Mouse (Mus musculus) MEL (cell line): ENCODE results near the gene Rnf151. TPM values are rescaled to one million over a fixed set of nuclear protein-coding genes. Genes with fewer than 3 reads are reported as not detected.

Experiments used
- DNase-seq: peaks from one replicate; pipeline ENCODE4 v3.0.0; 2011; ENCODE audit warnings: low read depth, low spot score
- H3K27ac ChIP-seq: 2 replicates; pipeline ENCODE4 v1.5.1; 2012; ENCODE audit warnings: low read depth, mild to moderate bottlenecking, control low read depth, low read length, moderate library complexity; ENCODE audit not compliant: control insufficient read depth
- H3K27me3 ChIP-seq, 2 experiments: fragments of 150-350 bp in 1 of 2; sonication (generic) in 1 of 2; 2 replicates each; pipeline ENCODE4 v1.6.1; 2012; ENCODE audit warnings: low read length in 2 of 2, mild to moderate bottlenecking in 2 of 2, improper control_type of control experiment in 1 of 2, moderate library complexity in 1 of 2; ENCODE audit not compliant: insufficient read depth in 2 of 2, control insufficient read depth in 1 of 2
- H3K36me3 ChIP-seq, 2 experiments: 2 replicates each; pipeline ENCODE4 v1.6.1; 2012 to 2014; ENCODE audit warnings: low read length in 2 of 2, improper control_type of control experiment in 1 of 2, inconsistent platforms in 1 of 2, mild to moderate bottlenecking in 1 of 2; ENCODE audit not compliant: insufficient read depth in 2 of 2, control insufficient read depth in 1 of 2
- H3K4me1 ChIP-seq, 2 experiments: fragments of 150-350 bp in 1 of 2; sonication (generic) in 1 of 2; 2 replicates each; pipeline ENCODE4 v1.6.1; 2012; ENCODE audit warnings: low read length in 2 of 2, improper control_type of control experiment in 1 of 2, mild to moderate bottlenecking in 1 of 2; ENCODE audit not compliant: insufficient read depth in 2 of 2, control insufficient read depth in 1 of 2
- H3K4me3 ChIP-seq, 2 experiments: fragments of 150-350 bp in 1 of 2; sonication (generic) in 1 of 2; 2 replicates each; pipeline ENCODE4 v1.5.1; 2012; ENCODE audit warnings: low read depth in 2 of 2, low read length in 2 of 2, mild to moderate bottlenecking in 2 of 2, moderate library complexity in 2 of 2, control low read depth in 1 of 2, improper control_type of control experiment in 1 of 2; ENCODE audit not compliant: control insufficient read depth in 1 of 2, insufficient read depth in 1 of 2
- H3K79me2 ChIP-seq: 2 replicates; pipeline ENCODE4 v1.6.1; 2012; ENCODE audit warnings: mild to moderate bottlenecking, low read length, moderate library complexity; ENCODE audit not compliant: control insufficient read depth, poor library complexity, insufficient read depth
- H3K9ac ChIP-seq: 2 replicates; pipeline ENCODE4 v1.6.1; 2012; ENCODE audit warnings: low read depth, mild to moderate bottlenecking, control low read depth, low read length, moderate library complexity; ENCODE audit not compliant: control insufficient read depth, poor library complexity, severe bottlenecking
- H3K9me3 ChIP-seq: fragments of 150-350 bp; sonication (generic); replicated peaks from 2 replicates; pipeline ENCODE4 v1.6.1; 2012; ENCODE audit warnings: mild to moderate bottlenecking, low read length, improper control_type of control experiment, moderate library complexity; ENCODE audit not compliant: insufficient read depth
- CHD1 ChIP-seq: IDR thresholded peaks from 2 replicates; pipeline ENCODE4 v1.6.1; 2012; ENCODE audit warnings: low read depth, mild to moderate bottlenecking, inconsistent platforms, low read length, improper control_type of control experiment
- CHD2 ChIP-seq: IDR thresholded peaks from 2 replicates; pipeline ENCODE4 v1.6.1; 2011; ENCODE audit warnings: low read length, improper control_type of control experiment
- CTCF ChIP-seq, 3 experiments: IDR thresholded peaks in 2 of 3; conservative IDR thresholded peaks in 1 of 3; 2 replicates each; pipeline ENCODE4 v1.5.1; 2011 to 2012; ENCODE audit warnings: low read length in 3 of 3, low read depth in 2 of 3, mild to moderate bottlenecking in 2 of 3, improper control_type of control experiment in 1 of 3, inconsistent platforms in 1 of 3, mixed read lengths in 1 of 3, moderate library complexity in 1 of 3; ENCODE audit not compliant: control insufficient read depth in 1 of 3, insufficient read depth in 1 of 3, poor library complexity in 1 of 3, severe bottlenecking in 1 of 3
- E2F4 ChIP-seq: IDR thresholded peaks from 2 replicates; pipeline ENCODE4 v1.6.1; 2011; ENCODE audit warnings: low read depth, low read length, improper control_type of control experiment, borderline replicate concordance
- ELF1 ChIP-seq: IDR thresholded peaks from 2 replicates; pipeline ENCODE4 v1.6.1; 2014; ENCODE audit warnings: low read depth, mild to moderate bottlenecking, inconsistent platforms, low read length, improper control_type of control experiment, moderate library complexity
- EP300 ChIP-seq, 2 experiments: IDR thresholded peaks; 2 replicates each; pipeline ENCODE4 v1.6.1; 2011; ENCODE audit warnings: improper control_type of control experiment in 2 of 2, low read length in 2 of 2, low read depth in 1 of 2, mild to moderate bottlenecking in 1 of 2
- GABPA ChIP-seq: IDR thresholded peaks from 2 replicates; pipeline ENCODE4 v1.6.1; 2012; ENCODE audit warnings: low read depth, mild to moderate bottlenecking, inconsistent platforms, low read length, improper control_type of control experiment, moderate library complexity
- GATA1 ChIP-seq: IDR thresholded peaks from 2 replicates; pipeline ENCODE4 v1.6.1; 2011; ENCODE audit warnings: low read depth, low read length, improper control_type of control experiment
- KAT2A ChIP-seq: conservative IDR thresholded peaks from 2 replicates; pipeline ENCODE4 v1.6.1; 2012; ENCODE audit warnings: low read depth, low read length, improper control_type of control experiment, inconsistent platforms
- MAX ChIP-seq: IDR thresholded peaks from 2 replicates; pipeline ENCODE4 v1.6.1; 2011; ENCODE audit warnings: low read length, improper control_type of control experiment
- MYB ChIP-seq: IDR thresholded peaks from 2 replicates; pipeline ENCODE4 v1.6.1; 2011; ENCODE audit warnings: mild to moderate bottlenecking, low read depth, low read length, improper control_type of control experiment
- NRF1 ChIP-seq: IDR thresholded peaks from 2 replicates; pipeline ENCODE4 v1.6.1; 2014; ENCODE audit warnings: low read depth, mild to moderate bottlenecking, inconsistent platforms, low read length, improper control_type of control experiment, moderate library complexity; ENCODE audit not compliant: poor library complexity, insufficient read depth, severe bottlenecking
- POLR2A ChIP-seq, 2 experiments: IDR thresholded peaks; 2 replicates each; pipeline ENCODE4 v1.6.1; 2011 to 2012; ENCODE audit warnings: low read length in 2 of 2, mild to moderate bottlenecking in 2 of 2, control low read depth in 1 of 2, improper control_type of control experiment in 1 of 2, low read depth in 1 of 2, moderate library complexity in 1 of 2; ENCODE audit not compliant: control insufficient read depth in 1 of 2, insufficient read depth in 1 of 2, poor library complexity in 1 of 2
- POLR2AphosphoS2 ChIP-seq: IDR thresholded peaks from 2 replicates; pipeline ENCODE4 v1.6.1; 2011; ENCODE audit warnings: low read length, improper control_type of control experiment
- RCOR1 ChIP-seq: IDR thresholded peaks from 2 replicates; pipeline ENCODE4 v1.6.1; 2012; ENCODE audit warnings: low read depth, mild to moderate bottlenecking, inconsistent platforms, low read length, improper control_type of control experiment
- TAL1 ChIP-seq: IDR thresholded peaks from 2 replicates; pipeline ENCODE4 v1.6.1; 2012; ENCODE audit warnings: mild to moderate bottlenecking, inconsistent platforms, low read length, moderate library complexity, mixed read lengths
- UBTF ChIP-seq: IDR thresholded peaks from 2 replicates; pipeline ENCODE4 v1.6.1; 2012; ENCODE audit warnings: low read depth, mild to moderate bottlenecking, inconsistent platforms, low read length, improper control_type of control experiment, moderate library complexity, borderline replicate concordance; ENCODE audit not compliant: insufficient read depth
- USF2 ChIP-seq, 2 experiments: IDR thresholded peaks; 2 replicates each; pipeline ENCODE4 v1.6.1; 2011 to 2012; ENCODE audit warnings: improper control_type of control experiment in 2 of 2, low read length in 2 of 2, borderline replicate concordance in 1 of 2, inconsistent platforms in 1 of 2, low read depth in 1 of 2, mild to moderate bottlenecking in 1 of 2; ENCODE audit not compliant: insufficient read depth in 1 of 2
- ZMIZ1 ChIP-seq: IDR thresholded peaks from 2 replicates; pipeline ENCODE4 v1.6.1; 2012; ENCODE audit warnings: low read depth, mild to moderate bottlenecking, inconsistent platforms, low read length, improper control_type of control experiment, moderate library complexity
- polyA plus RNA-seq, 2 experiments: library from polyadenylated mRNA; stranded (reverse) in 1 of 2; unstranded in 1 of 2; fragments of >175 nt in 1 of 2; fragments of >200 nt in 1 of 2; gene quantifications; 2 replicates each; pipeline versions ENCODE4 v1.2.1 to v1.2.4; 2012; ENCODE audit warnings: low replicate concordance in 2 of 2, low read depth in 1 of 2; ENCODE audit not compliant: insufficient read length in 2 of 2, insufficient read depth in 1 of 2, missing spikeins in 1 of 2
- total RNA-seq: library from RNA; depleted of rRNA; stranded (reverse); fragments of 300-350 nt; gene quantifications from 2 replicates; pipeline ENCODE4 v1.2.3, GENCODE M21; 2012

Gene Rnf151
- total and polyA plus RNA-seq, 3 experiments, result 0.23 to 0.40 TPM; not detected in 1

GRCm38 (mm10) chr17:24746986-24747385 is 29.1 kb upstream of the Rnf151 start:
- Histone ChIP-seq H3K9me3 (no peaks in the 10 kb centered on the region), H3K9ac (no peak overlapping the region), H3K79me2 (no peaks in the 10 kb centered on the region), H3K27me3 (peaks cover 2 to 4% of the 10 kb centered on the region in 2 experiments; a peak in 2 of 4 replicates), H3K4me3 (no peak overlapping the region), H3K36me3 (no peaks in the 10 kb centered on the region), H3K27ac (no peak overlapping the region), H3K4me1 (no peaks in the 10 kb centered on the region)
- no peak for DNase-seq
- no peak for TF ChIP-seq EP300 (IDR thresholded peaks at IDR 0.05; ENCODE audit: low read depth in 1 of 2, low read length in 2 of 2)
- TF ChIP-seq RCOR1, result no peak
- TF ChIP-seq CHD1, result no peak
- TF ChIP-seq UBTF, result no peak
- no peak for TF ChIP-seq MYB
- no peak for TF ChIP-seq MAX
- no peak for TF ChIP-seq ZMIZ1
- no peak for TF ChIP-seq GABPA
- TF ChIP-seq NRF1, result no peak
- TF ChIP-seq GATA1, result no peak
- TF ChIP-seq POLR2AphosphoS2, result no peak
- TF ChIP-seq CHD2, result no peak
- TF ChIP-seq E2F4, result no peak
- no peak for TF ChIP-seq CTCF (IDR thresholded peaks at IDR 0.05 in 2 of 3, conservative IDR thresholded peaks at IDR 0.05 in 1 of 3; ENCODE audit: control insufficient read depth in 1 of 3, insufficient read depth in 1 of 3, low read depth in 2 of 3, low read length in 3 of 3, poor library complexity in 1 of 3, severe bottlenecking in 1 of 3)
- TF ChIP-seq ELF1, result no peak
- no peak for TF ChIP-seq KAT2A
- TF ChIP-seq TAL1, result no peak
- no peak for TF ChIP-seq USF2 (IDR thresholded peaks at IDR 0.05; ENCODE audit: borderline replicate concordance in 1 of 2, insufficient read depth in 1 of 2, low read depth in 1 of 2, low read length in 2 of 2)
- no peak for TF ChIP-seq POLR2A (IDR thresholded peaks at IDR 0.05; ENCODE audit: control insufficient read depth in 1 of 2, insufficient read depth in 1 of 2, low read depth in 1 of 2, low read length in 2 of 2, poor library complexity in 1 of 2)
